Mouse (Mus musculus) c-Kit-positive CD71-negative TER-119-negative erythroid progenitor cells, embryonic 14.5 days (primary cell): ENCODE results near the gene Arhgap19.

Experiments used
- DNase-seq: peaks from one replicate; pipeline ENCODE4 v3.0.0-alpha.2; 2013; ENCODE audit warnings: low read depth

Arhgap19 gene

DNA sequence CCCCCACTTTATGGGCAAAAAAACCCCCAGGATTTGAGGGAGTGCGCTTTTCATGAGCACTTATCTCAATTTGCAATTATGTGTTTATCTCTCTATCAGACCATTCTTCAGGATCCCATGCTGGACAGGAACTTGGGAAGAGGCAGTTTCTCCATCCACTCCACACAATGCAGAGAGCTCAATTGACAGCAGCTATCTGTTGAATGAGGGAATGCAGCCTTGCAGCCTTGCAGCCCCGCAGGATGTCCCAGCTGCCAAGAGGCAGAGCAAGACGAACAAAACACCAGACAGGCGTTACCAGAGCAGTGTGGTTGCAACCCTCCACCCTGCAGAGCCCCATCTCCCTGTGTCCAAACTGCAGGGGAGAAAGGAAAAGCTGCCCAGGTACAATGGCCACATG, 63.0 kb downstream of the Arhgap19 start:
- DNase-seq = no peak

DNA sequence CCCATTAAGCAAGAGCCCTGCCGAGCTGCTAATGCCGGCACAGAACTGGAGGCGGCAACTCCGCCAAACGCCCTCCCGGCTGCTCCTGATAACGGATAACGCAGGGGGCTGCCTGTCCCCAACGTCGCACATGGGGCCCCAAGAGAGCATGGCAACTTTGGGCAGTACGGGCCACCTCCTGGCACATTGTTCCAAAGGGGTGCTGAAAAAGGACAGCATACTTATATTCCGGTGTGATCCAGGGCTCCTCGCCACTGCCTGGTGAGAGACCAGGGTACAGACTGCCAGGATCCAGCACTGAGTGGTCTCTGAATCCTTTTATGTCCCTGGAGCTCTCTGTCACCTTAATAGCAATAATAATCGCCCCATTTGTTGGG, 63.4 kb downstream of the Arhgap19 start:
- no peak for DNase-seq

DNA sequence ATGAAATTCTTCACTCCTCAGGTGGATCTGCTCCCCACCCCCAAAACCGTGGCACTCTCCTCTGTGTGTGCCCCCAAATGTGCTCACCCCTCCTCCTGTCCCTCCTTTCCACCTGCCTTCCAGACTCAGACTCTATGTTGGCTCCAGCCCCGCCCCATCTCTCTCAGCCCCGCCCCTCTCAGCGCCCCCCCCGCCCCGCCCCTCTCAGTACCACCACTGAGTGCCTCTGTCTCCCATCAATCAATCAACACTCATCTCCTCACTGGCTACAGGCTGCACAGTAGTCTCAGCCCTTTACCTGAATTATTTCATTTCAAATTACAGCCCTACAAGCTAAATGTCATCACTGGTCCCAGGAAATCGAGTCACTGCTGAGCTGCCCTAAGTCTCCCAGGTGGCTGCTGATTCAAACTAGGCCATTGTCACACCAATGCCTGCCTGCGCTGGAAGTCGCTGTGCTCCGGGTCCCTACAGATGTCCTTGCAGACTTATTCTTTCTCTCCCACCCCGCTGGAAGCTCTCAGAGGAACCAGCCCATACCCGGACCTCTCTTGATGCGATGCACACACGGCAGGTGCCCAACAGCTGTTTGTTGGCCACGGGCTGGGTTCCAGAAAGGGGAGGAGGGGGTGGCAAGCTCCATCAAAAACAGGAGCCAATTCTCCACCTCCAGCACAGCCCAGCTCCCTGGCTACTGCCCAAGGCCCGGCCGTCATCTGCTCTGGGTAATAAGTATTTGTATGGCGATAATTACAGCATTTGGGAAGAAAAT, 64.0 kb downstream of the Arhgap19 start:
- DNase-seq = no peak

DNA sequence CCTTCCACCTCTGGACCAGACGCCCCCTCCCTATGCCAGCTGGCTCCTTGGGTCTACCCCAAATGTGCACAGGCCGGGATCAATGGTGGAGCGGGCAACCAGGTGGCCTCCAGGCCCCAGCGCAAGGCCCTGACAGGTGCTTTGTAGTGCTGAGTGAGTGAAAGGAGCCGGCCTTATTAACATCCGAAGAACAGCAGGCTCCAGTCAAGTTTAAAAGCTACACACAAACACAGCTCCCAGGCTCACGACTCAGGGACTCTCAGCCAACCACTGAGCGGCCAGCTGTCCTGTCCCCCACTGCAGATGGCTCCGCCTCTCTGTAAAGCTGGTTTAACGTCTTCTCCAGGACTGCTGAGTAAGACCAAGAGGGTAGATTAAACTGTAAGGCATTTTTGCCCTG, 67.2 kb downstream of the Arhgap19 start:
- DNase-seq = no peak

DNA sequence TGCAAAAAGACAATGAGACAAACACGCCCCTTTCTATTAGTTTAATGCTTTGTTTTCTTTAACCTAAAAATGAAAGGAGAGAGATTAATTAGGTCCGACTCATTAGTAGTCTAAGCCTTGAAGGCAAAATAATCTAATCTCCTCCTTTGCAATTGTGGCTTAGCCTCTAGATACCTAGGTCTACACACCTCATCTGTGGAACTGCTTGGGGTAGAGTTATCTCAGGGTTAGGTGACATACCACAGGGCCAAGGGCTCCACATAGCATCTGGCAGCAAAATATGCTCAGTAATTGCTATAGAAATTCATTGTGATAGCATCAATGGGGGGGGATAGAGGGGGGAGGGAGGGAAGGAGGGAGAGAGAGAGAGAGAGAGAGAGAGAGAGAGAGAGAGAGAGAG, 76.4 kb downstream of the Arhgap19 start:
- no peak for DNase-seq

DNA sequence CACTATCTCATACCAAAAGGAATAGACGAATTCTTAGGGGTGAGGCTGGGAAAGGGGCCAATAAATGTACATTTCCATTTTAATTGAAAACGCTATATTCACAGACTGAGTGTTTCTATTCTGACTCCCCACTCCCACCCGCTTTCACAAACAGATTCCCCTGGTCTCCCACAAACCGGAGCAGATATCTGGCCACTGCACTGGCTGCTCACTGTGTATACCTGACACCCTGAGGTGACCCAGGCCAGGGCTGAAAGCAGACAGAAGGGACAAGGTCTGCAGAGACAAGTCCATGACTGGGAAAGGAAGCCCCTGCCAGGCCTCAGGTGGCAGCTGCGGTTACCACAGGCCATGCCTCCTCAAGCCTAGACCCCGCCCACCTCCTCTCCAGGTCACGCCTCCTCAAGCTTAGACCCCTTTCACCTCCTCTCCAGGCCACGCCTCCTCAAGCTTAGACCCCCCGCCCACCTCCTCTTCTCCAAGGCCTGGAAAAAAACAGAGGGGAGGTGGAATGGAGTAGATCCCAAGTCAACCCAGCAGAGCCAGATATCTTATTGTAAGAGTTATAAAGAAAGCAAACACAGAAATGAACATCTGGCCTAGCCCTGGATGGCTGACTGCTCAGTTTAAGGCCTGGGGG, 76.9 kb downstream of the Arhgap19 start:
- DNase-seq = no peak

DNA sequence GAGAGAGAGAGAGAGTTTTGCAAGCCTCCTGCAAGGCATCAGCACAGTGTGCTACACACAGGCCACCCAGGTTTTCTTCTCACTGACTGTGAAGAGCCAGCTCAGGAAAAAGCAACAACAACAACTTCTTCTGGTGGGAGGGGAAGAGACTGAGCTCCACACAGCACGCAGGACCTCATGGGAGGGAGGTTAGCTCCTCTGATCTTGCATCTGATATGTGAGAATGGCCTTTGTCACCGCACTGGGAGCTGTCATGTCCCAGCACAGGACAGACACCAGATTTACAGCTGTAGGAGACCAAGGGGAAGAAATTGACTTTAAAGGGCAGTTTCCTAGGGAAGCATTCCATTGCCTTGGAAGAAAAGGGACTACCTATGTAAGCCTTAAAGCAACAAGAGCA, 78.5 kb downstream of the Arhgap19 start:
- DNase-seq = no peak

DNA sequence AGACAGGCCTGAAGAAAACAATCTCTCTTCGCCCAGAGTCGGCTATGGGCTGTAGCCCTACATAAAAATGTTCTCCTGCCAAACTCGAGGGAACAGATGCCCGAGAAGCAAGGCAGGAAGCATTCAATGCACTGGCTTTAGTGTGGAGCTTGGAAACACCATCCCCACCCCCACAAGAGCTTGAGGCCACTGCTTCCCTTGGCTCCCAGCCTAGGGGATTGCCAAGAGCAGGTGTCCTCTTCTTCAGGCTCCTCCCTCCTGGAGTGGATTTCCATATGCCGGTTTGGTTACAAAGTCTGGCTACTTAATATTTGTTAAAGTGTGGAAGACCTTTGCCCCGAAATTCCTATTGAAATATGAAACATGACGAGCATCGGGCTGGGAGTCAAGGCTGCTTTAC, 82.4 kb downstream of the Arhgap19 start:
- DNase-seq = no peak
